Mouse (Mus musculus): ENCODE data around the gene Entpd3.

- no peak for TF ChIP-seq CTCF (IDR thresholded peaks at IDR 0.05; ENCODE audit: insufficient read depth, low read depth, low read length)
- no peak for TF ChIP-seq POLR2A (IDR thresholded peaks at IDR 0.05; ENCODE audit: insufficient read depth, low read depth, low read length)
Measured at GRCm38 (mm10) chr9:120502013-120502412, 37.6 kb upstream of the Entpd3 start.
